Mouse (Mus musculus) liver, postnatal 0 days (tissue): ENCODE measurements around the gene Adam33.

Experiments
- CTCF ChIP-seq: sonication (generic); IDR thresholded peaks from 2 replicates; pipeline ENCODE4 v1.5.1; 2016; ENCODE audit warnings: antibody characterized with exemption, low read depth
- EP300 ChIP-seq: IDR thresholded peaks from 2 replicates; pipeline ENCODE4 v1.6.1; 2016; ENCODE audit warnings: antibody characterized with exemption, low read depth, mild to moderate bottlenecking

DNA sequence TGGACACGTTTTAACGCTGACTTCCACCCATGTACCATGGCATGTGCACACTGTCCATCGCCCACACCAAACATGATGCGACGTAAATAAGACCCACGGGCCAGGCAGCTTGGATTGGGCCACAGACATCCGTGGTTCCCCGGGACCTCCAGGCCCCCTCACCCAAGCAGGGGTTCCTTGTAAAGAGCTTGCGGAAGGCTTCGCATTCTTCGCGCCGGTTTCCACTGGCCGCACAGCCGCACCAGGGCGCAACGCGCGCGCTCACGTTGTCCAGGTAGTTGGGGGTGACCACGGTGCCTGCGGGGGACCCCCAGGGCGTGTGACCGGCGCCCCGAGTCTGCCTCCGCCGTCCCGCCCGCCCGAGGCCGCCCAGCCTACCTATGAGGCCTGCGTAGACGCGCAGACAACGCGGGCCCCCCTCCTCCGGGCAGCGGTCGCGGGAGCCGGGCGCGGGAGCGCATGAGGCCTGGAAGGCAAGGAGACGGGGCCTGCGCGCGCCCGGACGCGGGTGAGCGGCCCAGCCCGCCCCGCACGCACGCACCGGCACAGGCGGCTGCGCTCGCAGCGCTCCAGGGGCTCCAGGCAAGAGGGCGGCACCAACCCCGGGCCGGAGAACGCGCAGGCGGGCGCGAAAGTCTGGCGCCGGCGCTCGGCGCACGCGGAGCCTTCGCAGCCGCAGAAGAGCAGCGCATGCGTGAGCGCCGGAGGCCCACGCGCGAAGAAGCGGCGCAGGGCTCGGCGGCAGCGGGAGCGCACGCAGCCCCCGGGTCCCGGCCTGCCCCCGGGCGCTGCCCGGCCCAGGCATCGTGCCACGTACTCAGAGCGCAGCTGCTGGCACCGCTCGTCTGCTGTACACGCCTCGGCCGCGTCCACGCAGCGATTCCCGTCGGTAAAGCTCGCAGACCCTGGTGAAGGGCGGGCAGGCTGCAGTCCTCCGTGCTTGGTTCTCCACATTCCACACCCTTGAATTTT lies 22.5 kb downstream of the Adam33 start:
- no peak for TF ChIP-seq CTCF
- TF ChIP-seq EP300, result no peak
